Mouse (Mus musculus) erythroid progenitor cell, adult 5-6 weeks (primary cell): ENCODE results near the gene Nop9. TPM values are rescaled to one million over a fixed set of nuclear protein-coding genes. Genes with fewer than 3 reads are reported as not detected.

Experiments used
- ATAC-seq: replicated peaks from 2 replicates; pipeline ENCODE4 v1.8.0; 2016; ENCODE audit warnings: moderate number of reproducible peaks, mild to moderate bottlenecking, moderate TSS enrichment, inconsistent platforms; ENCODE audit not compliant: poor library complexity, low FRiP score, severe bottlenecking
- total RNA-seq, 2 experiments: library from RNA; stranded (forward) in 1 of 2; stranded (reverse) in 1 of 2; fragments of 150-400 nt in 1 of 2; fragments of 186-747, 209-891 nt in 1 of 2; gene quantifications; 2 replicates each; pipeline versions ENCODE4 v1.2.3 to v1.2.4; 2015 to 2017; ENCODE audit warnings: low replicate concordance in 2 of 2

Gene Nop9
- total RNA-seq, 2 experiments from 2014 or later = 5.9 to 11.7 TPM

- no peak for ATAC-seq
Measured at GRCm38 (mm10) chr14:55767519-55768414, 22.3 kb downstream of the Nop9 start.

GRCm38 (mm10) chr14:55768555-55768954, 23.1 kb downstream of the Nop9 start:
- ATAC-seq = no peak

GRCm38 (mm10) chr14:55769087-55769703, 23.7 kb downstream of the Nop9 start:
- no peak for ATAC-seq

- ATAC-seq = no peak
Measured at GRCm38 (mm10) chr14:55776711-55777110, 31.2 kb downstream of the Nop9 start.

- ATAC-seq = no peak
Measured at GRCm38 (mm10) chr14:55777176-55777575, 31.7 kb downstream of the Nop9 start.

- no peak for ATAC-seq
Measured at GRCm38 (mm10) chr14:55777806-55778205, 32.3 kb downstream of the Nop9 start.

- ATAC-seq = no peak
Measured at GRCm38 (mm10) chr14:55778686-55779085, 33.2 kb downstream of the Nop9 start.

GRCm38 (mm10) chr14:55779656-55780055, 34.2 kb downstream of the Nop9 start:
- no peak for ATAC-seq

- ATAC-seq = no peak
Measured at GRCm38 (mm10) chr14:55780736-55781135, 35.2 kb downstream of the Nop9 start.

- no peak for ATAC-seq
Measured at GRCm38 (mm10) chr14:55781310-55781709, 35.8 kb downstream of the Nop9 start.

GRCm38 (mm10) chr14:55782361-55782960, 37.0 kb downstream of the Nop9 start:
- ATAC-seq = no peak

GRCm38 (mm10) chr14:55783171-55783957, 37.9 kb downstream of the Nop9 start:
- ATAC-seq = no peak

- ATAC-seq = no peak
Measured at GRCm38 (mm10) chr14:55783958-55784235, 38.4 kb downstream of the Nop9 start, which contains the start of gene Adcy4. TSS of gene Adcy4 (minus strand) at chr14:55784095.

GRCm38 (mm10) chr14:55785195-55785594, 39.7 kb downstream of the Nop9 start:
- ATAC-seq = no peak

GRCm38 (mm10) chr14:55787731-55788130, 42.2 kb downstream of the Nop9 start:
- ATAC-seq = no peak

GRCm38 (mm10) chr14:55788256-55789050, 43.0 kb downstream of the Nop9 start, which contains the start of gene Ripk3:
TSS of gene Ripk3 (minus strand) at chr14:55788865.
- no peak for ATAC-seq

- no peak for ATAC-seq
Measured at GRCm38 (mm10) chr14:55793461-55793860, 48.0 kb downstream of the Nop9 start.

GRCm38 (mm10) chr14:55793946-55794345, 48.5 kb downstream of the Nop9 start:
- no peak for ATAC-seq

GRCm38 (mm10) chr14:55795380-55796163, 50.1 kb downstream of the Nop9 start:
- ATAC-seq = no peak
